Mouse (Mus musculus) limb, embryonic 10.5 days (tissue): Measurements from ENCODE around the gene Ghrl. TPM values are rescaled to one million over a fixed set of nuclear protein-coding genes. Genes with fewer than 3 reads are reported as not detected.

Experiments used
- DNase-seq: peaks from one replicate; pipeline ENCODE4 v3.0.0-alpha.2; 2017; ENCODE audit warnings: low spot score
- H3K27ac ChIP-seq: fragments of 300-500 bp; sonication (generic); 2 replicates; pipeline ENCODE4 v1.5.1; 2016; ENCODE audit warnings: mild to moderate bottlenecking
- H3K27me3 ChIP-seq: fragments of 300-500 bp; sonication (generic); 2 replicates; pipeline ENCODE4 v1.6.1; 2016; ENCODE audit warnings: low read depth, mild to moderate bottlenecking; ENCODE audit not compliant: poor library complexity, severe bottlenecking
- H3K36me3 ChIP-seq: fragments of 300-500 bp; sonication (generic); 2 replicates; pipeline ENCODE4 v1.6.1; 2016; ENCODE audit warnings: mild to moderate bottlenecking, moderate library complexity
- H3K4me1 ChIP-seq: fragments of 300-500 bp; sonication (generic); 2 replicates; pipeline ENCODE4 v1.6.1; 2016
- H3K4me3 ChIP-seq: fragments of 300-500 bp; sonication (generic); 2 replicates; pipeline ENCODE4 v1.5.1; 2016; ENCODE audit warnings: mild to moderate bottlenecking, moderate library complexity
- H3K9me3 ChIP-seq: fragments of 300-500 bp; sonication (generic); replicated peaks from 2 replicates; pipeline ENCODE4 v1.6.1; 2016; ENCODE audit warnings: mild to moderate bottlenecking
- WGBS: fragments of 180-500 bp; shearing (Covaris S2); methylation state at CpG from one replicate; pipeline ENCODE4 v1.1.7; 2016; 5-methylcytosine and 5-hydroxymethylcytosine counted together
- polyA plus RNA-seq: library from polyadenylated mRNA; unstranded; fragments of >200 nt; fragmentation: Nextera tagmentation; extraction: Ambion mirVana; gene quantifications from 2 replicates; pipeline ENCODE4 v1.2.1, GENCODE M21; 2016

Gene Ghrl
- not detected in 2 replicates for polyA plus RNA-seq

DNA sequence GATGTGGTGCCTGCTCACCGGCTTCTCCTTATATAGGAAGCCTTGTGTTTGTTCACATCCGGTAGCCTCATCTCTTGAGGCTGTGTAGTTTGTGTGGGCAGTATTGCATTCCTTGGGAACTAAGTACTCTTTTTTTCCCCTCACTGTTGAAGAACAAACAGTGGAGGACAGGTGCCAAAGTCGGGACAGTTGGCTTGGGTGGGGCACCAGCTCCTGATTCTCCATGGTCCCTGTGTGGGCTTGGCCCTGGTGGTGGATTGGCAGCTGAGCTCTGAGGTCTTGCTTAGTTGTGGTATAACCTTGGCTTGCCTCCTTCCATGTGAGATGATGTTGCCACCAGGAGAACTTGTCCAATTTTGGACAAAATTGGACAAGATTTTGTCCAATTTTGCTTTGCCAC lies at the start of gene Ghrl:
TSS of gene Ghrl (minus strand) at position 3 of the 400 bp plus-strand sequence.
- H3K27ac ChIP-seq = no peak within 1 kb of the TSS
- H3K36me3 ChIP-seq = peaks cover 98% of the 10 kb centered on the region
- 92% methylated on average over 3 of the region's 3 CpGs for WGBS
- no peak within 1 kb of the TSS for H3K4me3 ChIP-seq
- no peaks in the 10 kb centered on the region for H3K27me3 ChIP-seq
- DNase-seq = no peak
- no peaks in the 10 kb centered on the region for H3K9me3 ChIP-seq
- H3K4me1 ChIP-seq = no peaks in the 10 kb centered on the region

DNA sequence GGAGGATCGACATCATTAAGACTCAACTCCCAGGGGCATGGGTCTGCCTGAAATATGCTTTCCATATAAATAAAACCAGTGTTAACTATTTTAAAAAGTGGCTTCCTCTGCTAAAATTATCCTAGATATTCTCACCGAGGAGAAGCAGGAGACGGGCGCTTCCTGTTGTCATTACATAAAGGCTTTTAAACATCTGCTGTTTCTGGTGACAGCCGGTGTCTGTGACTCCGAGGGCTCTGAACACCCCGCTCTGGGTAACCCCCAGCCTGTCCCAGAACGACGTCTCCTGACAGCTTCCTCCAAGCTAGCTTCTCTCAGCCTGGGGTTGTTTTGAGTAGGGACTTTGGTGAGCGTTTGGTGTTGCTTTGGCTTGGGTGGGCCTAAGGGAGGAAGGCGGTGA lies 49.1 kb upstream of the Ghrl start:
- no peak overlapping the region for H3K27ac ChIP-seq
- H3K4me3 ChIP-seq = no peak overlapping the region
- no peak for DNase-seq
- H3K27me3 ChIP-seq = no peaks in the 10 kb centered on the region
- H3K9me3 ChIP-seq = no peaks in the 10 kb centered on the region
- no peaks in the 10 kb centered on the region for H3K36me3 ChIP-seq
- 82% methylated on average over 11 of the region's 11 CpGs for WGBS
- H3K4me1 ChIP-seq = no peaks in the 10 kb centered on the region

DNA sequence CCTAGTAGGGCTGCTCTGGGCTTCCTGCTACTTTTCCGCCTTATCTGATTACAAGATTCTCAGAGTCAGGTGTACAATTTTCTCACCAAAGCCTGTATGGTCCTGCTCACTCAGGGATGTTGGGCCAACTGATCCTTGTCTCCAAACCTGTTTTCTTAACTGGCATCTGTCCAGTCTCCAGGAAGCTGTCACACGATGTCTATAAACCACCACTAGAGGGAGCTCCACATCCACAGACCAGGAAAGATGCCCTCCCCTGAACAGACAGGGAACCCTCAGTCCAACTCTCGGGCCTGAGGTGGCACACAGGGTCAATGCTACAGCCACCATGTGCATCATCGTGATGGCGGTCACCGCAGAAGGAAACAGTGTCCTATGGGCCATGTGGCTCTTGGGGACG lies 42.0 kb upstream of the Ghrl start:
- peaks cover 8% of the 10 kb centered on the region; the same call in 1 of the 2 replicates for H3K27me3 ChIP-seq
- H3K4me3 ChIP-seq = no peak overlapping the region
- no peaks in the 10 kb centered on the region for H3K9me3 ChIP-seq
- peak; percentile 74 for DNase-seq
- no peaks in the 10 kb centered on the region for H3K4me1 ChIP-seq
- no peak overlapping the region for H3K27ac ChIP-seq
- 30% methylated on average over 7 of the region's 7 CpGs for WGBS
- no peaks in the 10 kb centered on the region for H3K36me3 ChIP-seq

DNA sequence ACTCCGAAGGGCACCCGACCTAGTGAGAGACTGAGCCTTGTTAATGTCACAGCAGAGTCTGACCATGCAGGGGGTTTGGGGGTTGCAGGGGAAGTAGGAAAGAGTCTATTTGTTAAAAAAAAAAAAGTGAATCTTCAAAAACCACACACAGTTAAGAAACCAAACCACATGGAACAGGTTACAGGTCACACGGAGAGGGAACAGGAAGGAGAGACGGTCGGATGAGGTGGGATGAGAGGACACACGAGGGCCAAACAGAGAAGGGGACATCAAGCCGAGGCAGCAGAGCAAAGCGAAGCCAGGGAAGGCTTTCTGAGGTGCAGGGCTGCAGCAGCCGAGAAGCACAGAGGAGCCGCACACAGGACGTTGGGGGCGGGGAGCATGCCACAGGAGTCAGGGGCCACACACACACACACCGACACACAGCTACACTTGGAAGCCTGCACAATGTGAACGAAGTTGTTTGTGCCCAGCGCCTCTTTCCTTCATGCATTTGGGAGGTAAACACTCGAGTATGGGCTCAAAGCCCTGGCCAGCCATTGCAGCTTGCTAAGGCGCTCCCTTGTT lies 29.5 kb upstream of the Ghrl start:
- H3K36me3 ChIP-seq = no peaks in the 10 kb centered on the region
- no peak overlapping the region for H3K27ac ChIP-seq
- H3K4me3 ChIP-seq = 0 out of 2 replicates have a peak overlapping the region, but pooled peaks have one; percentile 23
- DNase-seq = no peak
- H3K9me3 ChIP-seq = no peaks in the 10 kb centered on the region
- H3K4me1 ChIP-seq = peaks cover 9% of the 10 kb centered on the region; the same call in 1 of the 2 replicates
- H3K27me3 ChIP-seq = peaks cover 32% of the 10 kb centered on the region
- 66% methylated on average over 17 of the region's 17 CpGs for WGBS

DNA sequence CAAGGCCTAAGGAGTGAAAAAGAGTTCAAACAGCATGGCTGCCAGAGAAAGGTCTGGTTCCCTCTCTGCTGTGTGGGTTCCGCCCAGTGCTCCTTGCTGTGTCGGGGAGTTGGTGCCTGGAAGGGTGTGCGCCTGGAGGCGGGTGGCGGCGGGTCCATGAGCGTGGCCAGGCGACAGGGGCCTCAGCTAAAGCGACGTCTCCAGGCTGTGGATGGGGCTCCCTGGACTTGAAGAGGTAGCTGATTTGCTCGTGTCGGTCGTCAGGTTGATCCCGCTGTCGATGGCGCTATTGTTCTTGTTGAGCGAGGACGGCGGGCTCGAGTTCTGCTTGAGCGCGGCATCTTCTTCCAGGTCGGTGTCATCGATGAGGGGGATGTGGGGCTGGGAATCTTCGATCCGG lies 28.7 kb upstream of the Ghrl start:
- Histone ChIP-seq H3K4me3 (peak overlapping the region; percentile 23; the same call in 1 of the 2 replicates), H3K36me3 (no peaks in the 10 kb centered on the region), H3K27ac (no peak overlapping the region), H3K4me1 (peaks cover 9% of the 10 kb centered on the region; the same call in 1 of the 2 replicates), H3K9me3 (no peaks in the 10 kb centered on the region), H3K27me3 (peaks cover 32% of the 10 kb centered on the region)
- peak; percentile 36 for DNase-seq
- 27% methylated on average over 26 of the region's 26 CpGs for WGBS

DNA sequence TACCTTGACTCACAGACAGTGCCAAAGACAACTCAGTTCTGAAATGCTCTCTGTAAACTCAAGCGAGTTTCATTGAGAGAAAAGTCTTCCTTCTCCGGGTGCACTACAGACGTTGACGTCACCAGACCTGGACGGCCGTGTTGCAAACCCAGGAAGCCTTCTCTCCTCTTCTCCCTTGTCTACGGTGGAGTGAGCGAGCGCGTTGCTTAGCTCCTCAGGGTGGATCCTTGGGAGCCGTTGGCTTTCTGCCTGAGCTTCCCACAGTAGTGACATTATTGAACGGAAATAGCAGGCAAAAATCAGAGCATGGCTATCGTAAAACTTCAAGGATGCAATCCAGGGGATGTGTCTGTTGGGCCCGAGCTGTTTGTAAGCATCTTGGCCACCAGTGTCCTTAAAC lies 27.6 kb upstream of the Ghrl start:
- WGBS = 86% methylated on average over 14 of the region's 14 CpGs
- Histone ChIP-seq H3K9me3 (no peaks in the 10 kb centered on the region), H3K4me1 (peaks cover 9% of the 10 kb centered on the region; the same call in 1 of the 2 replicates), H3K27ac (no peak overlapping the region), H3K27me3 (peaks cover 32% of the 10 kb centered on the region), H3K4me3 (no peak overlapping the region), H3K36me3 (no peaks in the 10 kb centered on the region)
- DNase-seq = no peak

DNA sequence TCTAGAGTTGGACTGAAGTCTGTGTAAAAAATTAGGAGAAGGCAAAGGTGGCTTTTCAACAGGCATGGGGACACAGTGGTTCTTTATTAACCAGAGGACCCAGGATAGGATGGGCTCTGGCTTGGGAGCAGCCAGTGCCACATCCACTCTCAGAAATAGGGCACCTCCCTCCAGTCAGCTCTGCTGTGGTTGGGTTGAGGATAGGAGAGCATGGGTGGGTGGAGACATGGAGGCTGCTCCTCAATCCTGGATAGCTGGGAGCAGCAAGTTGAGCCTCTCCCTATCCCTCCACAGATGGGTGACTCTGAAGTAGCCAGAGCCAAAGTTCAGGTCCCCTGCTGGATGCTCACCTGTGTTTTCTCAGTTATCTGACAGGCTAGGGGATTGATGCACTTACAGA lies 25.4 kb upstream of the Ghrl start:
- DNase-seq = no peak
- no peaks in the 10 kb centered on the region for H3K9me3 ChIP-seq
- H3K27ac ChIP-seq = no peak overlapping the region
- H3K4me3 ChIP-seq = no peak overlapping the region
- no peaks in the 10 kb centered on the region for H3K36me3 ChIP-seq
- peaks cover 32% of the 10 kb centered on the region for H3K27me3 ChIP-seq
- H3K4me1 ChIP-seq = peaks cover 9% of the 10 kb centered on the region; the same call in 1 of the 2 replicates

DNA sequence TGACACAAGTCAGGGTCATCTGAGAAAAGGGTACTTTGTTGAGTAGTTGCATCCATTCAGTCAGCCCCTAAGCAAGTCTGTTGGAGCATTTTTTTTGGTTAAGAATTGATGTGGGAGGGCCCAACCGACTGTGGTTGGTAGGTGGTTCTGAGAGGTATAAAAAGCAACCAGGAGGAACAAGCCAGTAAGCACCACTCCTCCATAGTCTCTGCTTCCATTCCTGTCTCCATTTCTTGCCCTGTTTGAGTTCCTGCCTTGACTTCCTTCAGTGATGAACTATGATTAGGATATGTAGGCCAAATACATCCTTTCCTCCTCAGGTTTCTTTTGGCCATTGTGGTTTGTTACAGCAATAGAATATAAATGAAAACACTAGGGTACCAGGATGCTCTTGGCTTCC lies 23.4 kb upstream of the Ghrl start:
- DNase-seq = no peak
- WGBS = 59% methylated on average over 1 of the region's 1 CpGs

DNA sequence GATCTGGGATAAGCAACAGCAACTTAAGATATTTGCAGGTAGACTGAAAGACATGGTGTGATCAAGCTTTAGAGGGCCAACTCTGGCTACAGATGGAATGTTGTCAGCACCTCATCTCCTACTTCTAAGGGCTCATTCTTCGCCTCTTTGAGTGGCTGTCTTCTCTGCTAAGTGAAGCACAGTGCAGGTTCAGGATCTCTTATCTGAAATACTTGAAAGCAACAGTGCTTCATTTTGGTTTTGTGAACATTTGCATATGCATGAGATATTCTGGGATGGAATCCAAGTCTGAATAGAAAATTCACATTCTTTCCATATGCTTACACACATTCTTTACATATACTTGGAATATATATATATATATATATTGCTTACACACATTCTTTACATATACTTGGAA lies 22.6 kb upstream of the Ghrl start:
- Histone ChIP-seq H3K27me3 (peaks cover 10% of the 10 kb centered on the region; the same call in 1 of the 2 replicates), H3K4me3 (no peak overlapping the region), H3K4me1 (peaks cover 16% of the 10 kb centered on the region), H3K36me3 (peaks cover 14% of the 10 kb centered on the region), H3K27ac (no peak overlapping the region), H3K9me3 (no peaks in the 10 kb centered on the region)
- DNase-seq = no peak
- 90% methylated on average over 1 of the region's 1 CpGs for WGBS

More for the DNA sequence above, 23.4 kb upstream of the Ghrl start:
- Histone ChIP-seq H3K4me3 (no peak overlapping the region), H3K27ac (no peak overlapping the region), H3K9me3 (no peaks in the 10 kb centered on the region), H3K36me3 (peaks cover 6% of the 10 kb centered on the region), H3K27me3 (peaks cover 16% of the 10 kb centered on the region), H3K4me1 (peaks cover 16% of the 10 kb centered on the region)

DNA sequence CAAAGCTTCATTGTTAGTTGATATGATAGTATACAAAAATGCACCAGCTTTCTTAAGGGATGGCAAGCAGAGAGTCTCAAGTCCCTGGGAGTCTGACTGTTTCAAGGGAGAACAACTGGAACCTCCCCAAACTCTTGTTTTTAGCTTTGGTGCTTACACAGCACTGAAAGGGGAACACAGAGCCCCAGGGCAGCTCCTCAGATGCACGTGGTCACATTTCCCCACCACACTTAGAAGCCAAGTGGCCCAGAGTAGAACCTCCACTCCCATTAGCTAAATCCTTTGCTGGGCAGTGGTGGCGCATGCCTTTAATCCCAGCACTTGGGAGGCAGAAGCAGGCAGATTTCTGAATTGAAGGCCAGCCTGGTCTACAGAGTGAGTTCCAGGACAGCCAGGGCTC lies 21.7 kb upstream of the Ghrl start:
- H3K9me3 ChIP-seq = no peaks in the 10 kb centered on the region
- H3K36me3 ChIP-seq = peaks cover 23% of the 10 kb centered on the region
- H3K4me1 ChIP-seq = peaks cover 16% of the 10 kb centered on the region
- peaks cover 7% of the 10 kb centered on the region; the same call in 1 of the 2 replicates for H3K27me3 ChIP-seq
- WGBS = 66% methylated on average over 2 of the region's 2 CpGs
- H3K27ac ChIP-seq = no peak overlapping the region
- H3K4me3 ChIP-seq = no peak overlapping the region
- DNase-seq = no peak

DNA sequence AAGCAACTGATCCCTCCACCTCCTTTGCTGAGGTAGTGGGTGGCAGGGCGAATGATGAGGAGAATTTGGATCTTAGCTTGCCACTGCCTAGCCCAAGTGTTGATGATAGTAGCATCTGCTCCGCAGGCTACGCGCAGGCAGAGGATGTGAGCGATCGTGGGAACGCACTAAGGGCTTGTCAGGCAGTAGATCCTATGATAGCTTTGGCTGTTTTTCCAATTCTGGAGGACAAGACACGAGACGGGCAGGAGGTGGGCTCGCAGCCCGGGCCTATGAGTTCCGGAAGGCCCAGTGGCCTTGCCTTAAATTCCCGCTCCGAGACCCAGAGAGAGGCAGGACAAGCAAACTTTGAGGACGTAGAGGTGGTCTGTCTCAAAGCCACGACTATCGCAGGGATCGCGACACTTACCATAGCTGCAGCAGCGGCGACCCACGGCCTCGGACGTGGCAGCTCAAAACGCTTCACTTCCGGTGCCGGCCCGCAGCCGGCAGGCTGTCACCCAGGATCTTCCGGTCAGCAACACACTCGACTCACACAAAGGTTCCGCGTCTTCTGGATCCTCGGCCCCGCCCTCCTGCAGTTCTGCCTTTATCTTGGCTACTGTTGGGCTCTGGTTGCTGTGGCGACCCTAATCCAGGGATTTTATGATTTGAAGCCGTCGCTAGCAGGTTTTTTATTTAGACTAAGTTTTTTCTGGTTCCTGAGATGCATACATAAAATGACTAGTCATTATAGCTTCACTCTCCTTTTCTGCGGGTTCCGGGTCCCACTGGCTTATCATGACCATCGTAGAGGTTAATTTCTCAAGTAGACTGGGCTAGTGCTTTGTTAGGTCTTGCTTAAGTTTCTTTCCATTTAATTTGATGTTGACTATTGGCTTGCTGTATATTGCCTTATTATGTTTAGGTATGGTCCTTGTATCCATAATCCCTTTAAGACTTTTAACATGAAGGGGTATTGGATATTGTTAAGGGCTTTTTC lies 20.8 kb upstream of the Ghrl start, which contains the start of gene Sec13:
TSS of gene Sec13 (minus strand) at position 508 of the 982 bp plus-strand sequence.
- H3K36me3 ChIP-seq = peaks cover 32% of the 10 kb centered on the region
- H3K4me1 ChIP-seq = peaks cover 16% of the 10 kb centered on the region
- no peaks in the 10 kb centered on the region for H3K9me3 ChIP-seq
- DNase-seq = peak; percentile 93
- H3K27me3 ChIP-seq = no peaks in the 10 kb centered on the region
- peak within 1 kb of the TSS; percentile 86 for H3K27ac ChIP-seq
- 7% methylated on average over 41 of the region's 41 CpGs for WGBS
- peak within 1 kb of the TSS; percentile 88 for H3K4me3 ChIP-seq

DNA sequence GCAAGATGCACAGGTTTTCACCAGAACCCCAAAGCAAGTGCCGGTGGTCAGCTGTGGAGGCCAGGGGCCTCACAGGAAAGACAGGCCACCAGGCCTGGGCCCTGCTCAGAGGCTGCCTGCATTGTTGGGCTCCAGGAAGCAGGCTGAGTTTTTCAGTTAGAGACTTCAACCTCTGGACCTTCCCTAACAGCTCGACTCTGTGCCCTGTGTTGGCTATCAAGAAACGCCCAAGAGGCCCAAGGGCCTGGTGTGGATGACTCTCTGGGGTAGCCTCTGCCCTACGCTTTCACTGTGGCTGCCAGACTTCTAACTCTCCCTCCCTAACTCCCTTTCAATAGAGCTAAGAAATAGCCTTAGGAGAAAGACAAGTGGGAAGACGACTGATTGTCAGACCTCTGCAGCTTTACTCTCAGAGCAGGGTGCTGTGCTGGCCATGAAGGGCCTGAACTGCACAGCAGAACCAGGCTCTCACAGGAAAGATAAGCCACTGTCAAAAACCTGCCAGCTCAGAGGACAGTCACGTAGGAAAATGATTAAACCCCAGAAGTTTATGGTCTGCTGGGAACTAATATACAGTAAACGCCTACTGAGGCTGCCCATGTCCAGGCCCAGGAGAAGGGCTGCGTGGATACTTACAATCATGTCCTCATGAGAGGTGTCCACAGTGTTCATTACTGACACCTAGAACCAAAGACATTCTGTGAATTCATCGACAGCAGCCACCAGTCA lies 17.8 kb upstream of the Ghrl start:
- WGBS = 92% methylated on average over 9 of the region's 9 CpGs
- peaks cover 16% of the 10 kb centered on the region for H3K4me1 ChIP-seq
- H3K27ac ChIP-seq = no peak overlapping the region
- H3K4me3 ChIP-seq = no peak overlapping the region
- peaks cover 62% of the 10 kb centered on the region for H3K36me3 ChIP-seq
- no peaks in the 10 kb centered on the region for H3K27me3 ChIP-seq
- no peak for DNase-seq
- no peaks in the 10 kb centered on the region for H3K9me3 ChIP-seq
